In the genomic region with DNA sequence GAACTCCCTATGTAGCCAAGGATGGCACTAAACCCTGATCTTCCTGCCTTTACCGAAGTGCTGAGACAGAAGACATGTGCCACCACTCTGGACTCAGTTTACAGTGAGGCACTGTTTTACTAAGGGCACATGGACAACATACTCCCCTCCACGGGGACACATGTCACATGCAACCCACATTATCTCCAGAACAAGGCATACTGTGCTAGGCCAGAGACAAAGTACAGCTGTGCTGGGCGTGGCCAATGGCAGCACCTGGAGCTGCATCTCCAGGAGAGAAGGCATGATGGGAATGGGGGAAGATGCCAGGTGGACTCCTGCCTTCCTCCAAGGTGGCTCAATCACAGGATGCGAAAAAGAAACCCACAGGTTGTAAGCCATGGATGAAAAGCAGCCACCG, we compare ENCODE assay signal across 17 mouse cellular contexts.
"Had no signal": no experiment of that assay in that cellular context is flagged by ENCODE, and none has a peak within 500 bp of the region (broad histone marks: within the 10 kb centered on the region; RNA-seq: fewer than 3 reads in every experiment).

No protein-coding gene starts in this region.

- H3K27me3 ChIP-seq: lung, embryonic 15.5 days; megakaryocyte, embryonic 14.5 days; midbrain, embryonic 13.5 days; midbrain, embryonic 15.5 days; neural tube, embryonic 12.5 days; stomach, embryonic 15.5 days had no signal

- H3K4me2 ChIP-seq: lung, embryonic 15.5 days; midbrain, embryonic 11.5 days; midbrain, embryonic 13.5 days; midbrain, embryonic 15.5 days; neural tube, embryonic 12.5 days; stomach, embryonic 15.5 days had no signal

- H3K4me1 ChIP-seq: lung, embryonic 15.5 days; midbrain, embryonic 13.5 days; midbrain, embryonic 15.5 days; neural tube, embryonic 12.5 days; stomach, embryonic 15.5 days had no signal

- H3K9me3 ChIP-seq: lung, embryonic 15.5 days; megakaryocyte, embryonic 14.5 days; midbrain, embryonic 13.5 days; midbrain, embryonic 15.5 days; neural tube, embryonic 12.5 days; stomach, embryonic 15.5 days had no signal

- ATAC-seq: lung, postnatal 0 days; midbrain, embryonic 13.5 days; midbrain, embryonic 15.5 days had no signal

- H3K4me3 ChIP-seq: lung, embryonic 15.5 days; megakaryocyte, embryonic 14.5 days; midbrain, embryonic 13.5 days; midbrain, embryonic 15.5 days; neural tube, embryonic 12.5 days; stomach, embryonic 15.5 days had no signal

- DNase-seq: lung, adult 2 months; lung, postnatal 14 days; lung, postnatal 36 days; right cerebral cortex, postnatal 14 days; thymus, adult 2 months; thymus, postnatal 25 days; thymus, postnatal 4 days had no signal

- H3K9ac ChIP-seq: lung, embryonic 15.5 days; midbrain, embryonic 13.5 days; midbrain, embryonic 15.5 days; neural tube, embryonic 12.5 days; stomach, embryonic 15.5 days had no signal

- H3K27ac ChIP-seq: lung, embryonic 15.5 days; macrophage; midbrain, embryonic 13.5 days; midbrain, embryonic 15.5 days; neural tube, embryonic 12.5 days; stomach, embryonic 15.5 days; stomach, postnatal 0 days had no signal
